Mouse (Mus musculus): ENCODE measurements around the gene Cwc25. TPM values are rescaled to one million over a fixed set of nuclear protein-coding genes. Genes with fewer than 3 reads are reported as not detected.

Gene Cwc25
- polyA plus RNA-seq (2015; fragmentation: Illumina TruSeq; extraction: RNeasy Lipid Tissue Mini Kit (QIAGEN cat#74804); ENCODE audit: low read depth, low replicate concordance): 11.9 TPM

DNA sequence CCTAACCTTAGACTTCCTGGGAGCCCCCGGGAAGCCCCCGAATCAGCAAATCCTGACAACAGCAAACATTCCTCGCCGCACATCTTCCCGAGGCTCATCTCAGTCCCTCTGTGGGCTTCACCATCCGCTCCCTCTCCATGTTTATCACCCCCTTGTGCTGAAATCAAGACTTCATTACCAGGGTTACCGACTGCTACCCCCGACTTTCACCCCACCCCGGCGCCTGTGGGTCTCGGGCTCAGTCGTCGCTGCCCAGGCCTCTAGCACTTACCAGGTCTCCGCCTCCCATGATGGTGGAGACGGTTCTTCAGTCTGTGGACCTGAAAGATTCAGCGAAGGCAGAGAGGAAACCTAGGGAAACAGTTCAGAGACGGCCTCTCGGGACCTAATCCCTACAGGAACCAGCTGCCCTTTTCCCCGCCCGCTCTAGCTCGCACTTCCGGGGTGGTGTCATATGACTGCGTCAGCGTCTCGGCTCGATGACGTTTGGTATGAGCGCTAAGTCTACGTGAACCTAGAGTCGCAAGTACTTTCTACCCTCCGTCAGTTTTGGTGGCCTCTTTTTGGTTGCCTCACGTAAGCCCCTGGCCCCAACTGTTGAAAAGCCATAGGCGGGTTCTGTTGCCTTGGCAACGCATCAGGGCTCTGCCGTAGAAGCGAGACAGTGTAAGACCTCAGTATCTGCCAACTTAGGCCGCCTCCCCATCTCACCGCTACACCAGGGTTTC, at the start of gene Cwc25:
TSS of gene Cwc25 (minus strand) at position 403 of the 728 bp plus-strand sequence.

GRCm38 (mm10) chr11:97798782-97799145, 32.4 kb upstream of the Cwc25 start, which contains the start of gene Lasp1:
Lasp1 (plus strand) TSS chr11:97799000.

DNA sequence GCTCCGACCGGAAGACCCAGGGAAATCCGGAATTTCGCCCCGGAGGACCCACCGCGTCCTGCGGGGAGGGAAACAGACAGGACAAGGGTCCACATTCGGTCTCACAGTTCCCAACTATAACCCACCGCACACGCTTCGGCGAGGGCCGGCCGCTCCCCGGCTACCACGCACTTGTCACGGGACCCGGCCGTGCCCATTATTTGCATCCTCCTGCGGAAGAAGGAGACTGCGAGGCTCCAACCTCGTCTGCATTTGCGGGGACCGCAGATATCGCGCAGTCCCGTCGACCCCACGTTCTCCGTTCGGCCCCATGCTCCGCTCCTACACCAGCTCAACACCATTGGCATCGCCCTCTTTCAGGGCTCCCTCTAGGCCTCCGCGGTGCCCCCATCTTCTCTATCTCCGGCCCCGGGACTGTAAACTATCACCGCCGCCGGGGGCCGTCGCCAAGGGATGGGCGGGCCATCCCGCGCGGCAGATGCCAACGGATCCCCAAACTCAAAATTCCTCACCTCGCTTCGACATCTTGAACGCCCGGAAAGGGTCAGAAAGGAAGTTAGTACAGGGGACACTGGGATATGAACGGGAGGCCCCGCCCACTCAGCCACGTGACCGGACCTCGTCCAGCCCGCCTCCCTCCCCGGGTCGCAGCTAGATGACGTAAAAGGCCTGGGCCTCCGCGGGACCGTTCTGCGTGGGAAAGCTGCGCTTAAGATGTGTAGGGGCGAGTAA, 15.6 kb upstream of the Cwc25 start, which contains the start of gene Rpl23:
TSS of gene Rpl23 (minus strand) at position 606 of the 732 bp plus-strand sequence.

DNA sequence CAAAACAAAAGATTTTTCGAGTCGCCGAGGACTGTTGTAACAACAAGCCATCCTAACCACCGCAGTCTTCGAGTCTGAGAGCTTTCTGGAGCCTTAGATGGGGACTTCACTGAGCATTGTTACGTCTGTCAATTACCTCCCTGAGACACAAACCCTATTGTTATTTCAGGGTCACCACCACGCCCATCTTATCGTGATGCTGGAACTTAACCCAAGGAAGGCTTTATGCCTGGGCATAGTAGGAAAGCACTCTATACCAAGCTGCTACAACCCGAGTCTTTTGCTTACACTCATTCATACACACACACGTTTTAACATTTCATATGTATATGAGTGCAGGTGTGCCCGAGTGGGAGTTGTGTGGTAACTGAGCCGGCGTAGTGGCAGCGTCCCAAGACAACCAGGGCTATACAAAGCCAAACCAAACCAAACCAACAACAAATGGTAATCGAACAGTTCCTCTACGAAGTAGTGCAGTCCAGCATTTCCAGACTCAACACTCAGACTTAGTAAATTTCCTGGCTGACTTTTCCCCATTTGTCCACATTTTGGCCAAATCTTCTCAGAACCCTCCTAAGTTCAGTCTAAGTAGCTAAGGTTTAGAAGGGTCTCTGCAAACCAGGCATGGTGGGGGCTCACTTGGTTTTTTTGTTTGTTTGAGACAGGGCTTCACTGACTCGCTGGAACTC, 9.6 kb upstream of the Cwc25 start, which contains the start of gene 1700001P01Rik:
TSS of gene 1700001P01Rik (minus strand) at position 111 of the 689 bp plus-strand sequence.

GRCm38 (mm10) chr11:97744063-97744717, 22.2 kb downstream of the Cwc25 start, which contains the start of gene Pip4k2b:
Pip4k2b (minus strand) TSS chr11:97744704.

GRCm38 (mm10) chr11:97703039-97703826, 63.1 kb downstream of the Cwc25 start, which contains the start of gene Psmb3:
Psmb3 (plus strand) TSS chr11:97703399.

DNA sequence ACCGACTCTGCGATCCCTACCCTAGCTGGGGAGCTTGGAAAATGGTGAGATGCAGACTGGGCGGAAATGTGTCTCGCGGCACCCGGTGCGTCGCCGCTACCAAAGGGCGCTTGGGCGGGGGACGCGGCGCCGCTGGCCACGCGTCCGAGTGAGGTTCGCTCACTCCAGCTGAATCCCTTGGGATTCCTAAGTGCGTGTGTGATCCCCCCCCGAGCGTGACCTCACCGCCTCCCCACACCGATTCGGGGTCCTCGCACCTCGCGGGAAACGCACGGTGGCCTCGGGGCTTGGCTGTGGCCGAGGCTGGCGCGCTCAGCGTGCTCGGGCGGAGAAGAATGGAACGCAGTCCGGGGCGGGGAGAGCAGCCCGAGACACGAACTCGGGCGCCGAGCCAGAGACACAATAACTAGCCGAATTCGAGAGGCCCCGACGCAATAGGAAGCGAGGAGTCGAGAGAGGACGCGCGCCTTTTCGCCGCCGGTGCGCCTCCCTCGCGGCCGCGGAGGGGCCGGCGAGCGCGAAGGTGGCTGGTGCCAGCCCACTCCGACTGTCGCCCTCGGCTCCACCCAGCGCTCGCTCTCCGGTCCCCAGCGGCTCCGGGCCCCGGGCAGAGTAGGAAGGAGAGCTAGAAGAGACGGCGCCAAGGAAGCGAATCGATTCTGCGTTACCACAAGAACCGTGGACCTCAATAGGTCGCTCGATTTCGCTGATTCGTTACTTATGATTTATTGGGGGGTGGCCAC, 66.2 kb downstream of the Cwc25 start, which contains the start of gene Pcgf2:
TSS of gene Pcgf2 (minus strand) at position 495 of the 743 bp plus-strand sequence.

Other genes with a start within 250 kb of the Cwc25 start
- gene Srcin1, start 190.4 kb downstream of the Cwc25 start, polyA plus RNA-seq (2015; fragmentation: Illumina TruSeq; extraction: RNeasy Lipid Tissue Mini Kit (QIAGEN cat#74804); ENCODE audit: low read depth, low replicate concordance): 109 TPM
- gene Epop, start 136.9 kb downstream of the Cwc25 start, polyA plus RNA-seq (2015; fragmentation: Illumina TruSeq; extraction: RNeasy Lipid Tissue Mini Kit (QIAGEN cat#74804); ENCODE audit: low read depth, low replicate concordance): 46.9 TPM
- gene Mllt6, start 103.1 kb downstream of the Cwc25 start, polyA plus RNA-seq (2015; fragmentation: Illumina TruSeq; extraction: RNeasy Lipid Tissue Mini Kit (QIAGEN cat#74804); ENCODE audit: low read depth, low replicate concordance): 50.7 TPM
- gene Cisd3, start 80.7 kb downstream of the Cwc25 start, polyA plus RNA-seq (2015; fragmentation: Illumina TruSeq; extraction: RNeasy Lipid Tissue Mini Kit (QIAGEN cat#74804); ENCODE audit: low read depth, low replicate concordance): 74.5 TPM
- gene Pcgf2, start 66.1 kb downstream of the Cwc25 start, polyA plus RNA-seq (2015; fragmentation: Illumina TruSeq; extraction: RNeasy Lipid Tissue Mini Kit (QIAGEN cat#74804); ENCODE audit: low read depth, low replicate concordance): 28.3 TPM
- 222 TPM for gene Psmb3, start 63.2 kb downstream of the Cwc25 start, polyA plus RNA-seq (2015; fragmentation: Illumina TruSeq; extraction: RNeasy Lipid Tissue Mini Kit (QIAGEN cat#74804); ENCODE audit: low read depth, low replicate concordance)
- gene Pip4k2b, start 21.9 kb downstream of the Cwc25 start, polyA plus RNA-seq (2015; fragmentation: Illumina TruSeq; extraction: RNeasy Lipid Tissue Mini Kit (QIAGEN cat#74804); ENCODE audit: low read depth, low replicate concordance): 77.9 TPM
- 0.92 TPM for gene 1700001P01Rik, start 9.4 kb upstream of the Cwc25 start, polyA plus RNA-seq (2015; fragmentation: Illumina TruSeq; extraction: RNeasy Lipid Tissue Mini Kit (QIAGEN cat#74804); ENCODE audit: low read depth, low replicate concordance)
- gene Rpl23, start 15.9 kb upstream of the Cwc25 start, polyA plus RNA-seq (2015; fragmentation: Illumina TruSeq; extraction: RNeasy Lipid Tissue Mini Kit (QIAGEN cat#74804); ENCODE audit: low read depth, low replicate concordance): 513 TPM
- gene Lasp1, start 32.4 kb upstream of the Cwc25 start, polyA plus RNA-seq (2015; fragmentation: Illumina TruSeq; extraction: RNeasy Lipid Tissue Mini Kit (QIAGEN cat#74804); ENCODE audit: low read depth, low replicate concordance): 94.8 TPM
- 102 TPM for gene B230217C12Rik, start 74.2 kb upstream of the Cwc25 start, polyA plus RNA-seq (2015; fragmentation: Illumina TruSeq; extraction: RNeasy Lipid Tissue Mini Kit (QIAGEN cat#74804); ENCODE audit: low read depth, low replicate concordance)
- gene Fbxo47, start 117.6 kb upstream of the Cwc25 start, polyA plus RNA-seq (2015; fragmentation: Illumina TruSeq; extraction: RNeasy Lipid Tissue Mini Kit (QIAGEN cat#74804); ENCODE audit: low read depth, low replicate concordance): 2.6 TPM
- gene Plxdc1, start 219.9 kb upstream of the Cwc25 start, polyA plus RNA-seq (2015; fragmentation: Illumina TruSeq; extraction: RNeasy Lipid Tissue Mini Kit (QIAGEN cat#74804); ENCODE audit: low read depth, low replicate concordance): 25.0 TPM
- 3.8 TPM for gene Arl5c, start 229.6 kb upstream of the Cwc25 start, polyA plus RNA-seq (2015; fragmentation: Illumina TruSeq; extraction: RNeasy Lipid Tissue Mini Kit (QIAGEN cat#74804); ENCODE audit: low read depth, low replicate concordance)

Data from brain, adult 10 weeks (tissue).